Mouse (Mus musculus): ENCODE data around the gene Kcnj15.

GRCm38 (mm10) chr16:95245499-95245898 lies 11.9 kb upstream of the Kcnj15 start:
- no peak for TF ChIP-seq POLR2A (IDR thresholded peaks at IDR 0.05; ENCODE audit: borderline replicate concordance, insufficient read depth, low read length)
- no peak for TF ChIP-seq CTCF (IDR thresholded peaks at IDR 0.05; ENCODE audit: borderline replicate concordance, insufficient read depth, low read depth, low read length)

Data from cerebellum, adult 2 months (tissue).